Mouse (Mus musculus): Measurements from ENCODE around the gene Igsf11.
"Not testable (repeated sequence)": the region's sequence is repeated elsewhere in the genome, so short reads cannot be mapped to it uniquely, and the experiment has no call there.

The Igsf11 gene

GRCm38 (mm10) chr16:38941275-38941674, 48.8 kb downstream of the Igsf11 start:
- no peak for DNase-seq

GRCm38 (mm10) chr16:38943706-38944550, 51.5 kb downstream of the Igsf11 start:
- no peak for DNase-seq

- no peak for DNase-seq
These were observed 52.6 kb downstream of the Igsf11 start for GRCm38 (mm10) chr16:38945111-38945510.

- no peak for DNase-seq
These were observed 53.1 kb downstream of the Igsf11 start for GRCm38 (mm10) chr16:38945581-38945981.

- DNase-seq, result no peak
These were observed 54.0 kb downstream of the Igsf11 start for GRCm38 (mm10) chr16:38946453-38946852.

- DNase-seq, result no peak
These were observed 54.8 kb downstream of the Igsf11 start for GRCm38 (mm10) chr16:38947141-38947879.

- no peak for DNase-seq
These were observed 56.0 kb downstream of the Igsf11 start for GRCm38 (mm10) chr16:38948441-38948840.

GRCm38 (mm10) chr16:38952881-38953280, 60.4 kb downstream of the Igsf11 start:
- DNase-seq, result no peak

- no peak for DNase-seq
These were observed 61.4 kb downstream of the Igsf11 start for GRCm38 (mm10) chr16:38953821-38954220.

GRCm38 (mm10) chr16:38954501-38955288, 62.2 kb downstream of the Igsf11 start:
- no peak for DNase-seq

- DNase-seq, result no peak
These were observed 62.8 kb downstream of the Igsf11 start for GRCm38 (mm10) chr16:38955296-38955695.

GRCm38 (mm10) chr16:38958801-38959200, 66.3 kb downstream of the Igsf11 start:
- DNase-seq, result no peak

GRCm38 (mm10) chr16:38960550-38960949, 68.1 kb downstream of the Igsf11 start:
- no peak for DNase-seq

GRCm38 (mm10) chr16:38961865-38962264, 69.4 kb downstream of the Igsf11 start:
- no peak for DNase-seq

- no peak for DNase-seq
These were observed 70.2 kb downstream of the Igsf11 start for GRCm38 (mm10) chr16:38962695-38963094.

GRCm38 (mm10) chr16:38967026-38967425, 74.6 kb downstream of the Igsf11 start:
- DNase-seq, result no peak

- DNase-seq, result no peak
These were observed 83.7 kb downstream of the Igsf11 start for GRCm38 (mm10) chr16:38976151-38976550.

GRCm38 (mm10) chr16:38978546-38978945, 86.1 kb downstream of the Igsf11 start:
- no peak for DNase-seq

- no peak for DNase-seq
These were observed 88.1 kb downstream of the Igsf11 start for GRCm38 (mm10) chr16:38980546-38980945.

- no peak for DNase-seq
These were observed 89.6 kb downstream of the Igsf11 start for GRCm38 (mm10) chr16:38982051-38982450.

- no peak for DNase-seq
These were observed 90.2 kb downstream of the Igsf11 start for GRCm38 (mm10) chr16:38982508-38983236.

- DNase-seq, result not testable (repeated sequence)
These were observed 91.4 kb downstream of the Igsf11 start for GRCm38 (mm10) chr16:38983850-38984249.
